Mouse (Mus musculus) heart, postnatal 0 days (tissue): ENCODE measurements around the gene Als2cr12. TPM values are rescaled to one million over a fixed set of nuclear protein-coding genes. Genes with fewer than 3 reads are reported as not detected.
A peak's percentile ranks its signal among the peaks of the same experiment; 100 is the strongest.
"Not testable (repeated sequence)": the region's sequence is repeated elsewhere in the genome, so short reads cannot be mapped to it uniquely, and the experiment has no call there.

ENCODE experiments used
- ATAC-seq: fragments of 200-750 bp; cut with Nextera tagmentation; 2 replicates; pipeline ENCODE4 v1.8.0; 2017; ENCODE audit warnings: low read depth, moderate number of reproducible peaks, moderate library complexity; ENCODE audit not compliant: insufficient read depth
- DNase-seq: peaks from one replicate; pipeline ENCODE4 v3.0.0-alpha.2; 2016; ENCODE audit warnings: low spot score
- H3K27ac ChIP-seq: fragments of 300-500 bp; sonication (generic); 2 replicates; pipeline ENCODE4 v1.5.1; 2014; ENCODE audit warnings: low read depth, mild to moderate bottlenecking
- H3K27me3 ChIP-seq: fragments of 300-500 bp; sonication (generic); 2 replicates; pipeline ENCODE4 v1.6.1; 2014; ENCODE audit warnings: low read length, mixed read lengths; ENCODE audit not compliant: control insufficient read depth, insufficient read depth
- H3K36me3 ChIP-seq: fragments of 300-500 bp; sonication (generic); replicated peaks from 2 replicates; pipeline ENCODE4 v1.6.1; 2014; ENCODE audit warnings: low read length, mixed read lengths; ENCODE audit not compliant: control insufficient read depth, insufficient read depth
- H3K4me1 ChIP-seq: fragments of 300-500 bp; sonication (generic); 2 replicates; pipeline ENCODE4 v1.6.1; 2014; ENCODE audit warnings: antibody characterized with exemption; ENCODE audit not compliant: control insufficient read depth, insufficient read depth
- H3K4me2 ChIP-seq: fragments of 300-500 bp; sonication (generic); 2 replicates; pipeline ENCODE4 v1.6.1; 2014; ENCODE audit warnings: low read depth, mild to moderate bottlenecking, low read length, moderate library complexity
- H3K4me3 ChIP-seq: fragments of 300-500 bp; sonication (generic); 2 replicates; pipeline ENCODE4 v1.5.1; 2014; ENCODE audit warnings: low read depth, low read length
- H3K9ac ChIP-seq: fragments of 300-500 bp; sonication (generic); replicated peaks from 2 replicates; pipeline ENCODE4 v1.6.1; 2014; ENCODE audit warnings: low read depth, low read length, mixed read lengths
- H3K9me3 ChIP-seq: fragments of 300-500 bp; sonication (generic); replicated peaks from 2 replicates; pipeline ENCODE4 v1.6.1; 2016; ENCODE audit warnings: low read length; ENCODE audit not compliant: control insufficient read depth
- CTCF ChIP-seq: IDR thresholded peaks from 2 replicates; pipeline ENCODE4 v1.5.1; 2016; ENCODE audit warnings: antibody characterized with exemption, control low read depth, low read depth
- EP300 ChIP-seq: IDR thresholded peaks from 2 replicates; pipeline ENCODE4 v1.6.1; 2016; ENCODE audit warnings: antibody characterized with exemption, low read depth
- WGBS: fragments of 180-500 bp; shearing (Covaris S2); extraction: QIAGEN DNeasy Blood & Tissue Kit; methylation state at CpG from one replicate; pipeline ENCODE4 v1.1.7; 2014; 5-methylcytosine and 5-hydroxymethylcytosine counted together
- polyA plus RNA-seq: library from polyadenylated mRNA; unstranded; fragments of >200 nt; fragmentation: Nextera tagmentation; extraction: Ambion mirVana; gene quantifications from 2 replicates; pipeline ENCODE4 v1.2.1, GENCODE M21; 2015
- total RNA-seq: library from RNA; depleted of rRNA; stranded (reverse); fragments of >200 nt; gene quantifications from 2 replicates; pipeline ENCODE4 v1.2.3, GENCODE M21; 2014; ENCODE audit warnings: low replicate concordance; rRNA removed

Als2cr12 gene
- total RNA-seq (not detected in 2 replicates), polyA plus RNA-seq (not detected in 2 replicates)

GRCm38 (mm10) chr1:58695810-58696209 is at the start of gene Als2cr12:
Gene Als2cr12, minus strand, starts transcription at chr1:58695989.
- not testable (repeated sequence) for ATAC-seq, H3K36me3 ChIP-seq, H3K9me3 ChIP-seq, H3K27me3 ChIP-seq, H3K9ac ChIP-seq, H3K4me3 ChIP-seq, H3K27ac ChIP-seq, DNase-seq, H3K4me1 ChIP-seq, H3K4me2 ChIP-seq
- 80% methylated on average over 4 of the region's 4 CpGs for WGBS

GRCm38 (mm10) chr1:58744645-58745044 is 48.9 kb upstream of the Als2cr12 start:
- Histone ChIP-seq H3K36me3 (peaks cover 94% of the 10 kb centered on the region), H3K27me3 (no peaks in the 10 kb centered on the region), H3K4me1 (no peaks in the 10 kb centered on the region), H3K4me2 (no peak overlapping the region), H3K9me3 (no peaks in the 10 kb centered on the region), H3K4me3 (no peak overlapping the region), H3K9ac (no peak overlapping the region), H3K27ac (no peak overlapping the region)
- 90% methylated on average over 7 of the region's 7 CpGs for WGBS
- ATAC-seq = no peak
- DNase-seq = no peak
- no peak for TF ChIP-seq CTCF
- TF ChIP-seq EP300 = no peak

GRCm38 (mm10) chr1:58743252-58743651 is 47.5 kb upstream of the Als2cr12 start:
- Histone ChIP-seq H3K9ac (no peak overlapping the region), H3K27ac (peak overlapping the region; percentile 46; the same call in 1 of the 2 replicates), H3K36me3 (peaks cover 93% of the 10 kb centered on the region), H3K4me1 (no peaks in the 10 kb centered on the region), H3K9me3 (no peaks in the 10 kb centered on the region), H3K4me3 (no peak overlapping the region), H3K4me2 (no peak overlapping the region), H3K27me3 (no peaks in the 10 kb centered on the region)
- WGBS = 68% methylated on average over 6 of the region's 6 CpGs
- no peak for TF ChIP-seq CTCF
- TF ChIP-seq EP300 = no peak
- no peak for ATAC-seq
- no peak for DNase-seq

- 54% methylated on average over 5 of the region's 5 CpGs for WGBS
- no peak overlapping the region for H3K4me3 ChIP-seq
- ATAC-seq = no peak
- H3K27me3 ChIP-seq = no peaks in the 10 kb centered on the region
- H3K9me3 ChIP-seq = no peaks in the 10 kb centered on the region
- H3K27ac ChIP-seq = peak overlapping the region; percentile 46; the same call in 1 of the 2 replicates
- no peak for DNase-seq
- no peak overlapping the region for H3K4me2 ChIP-seq
- no peak overlapping the region for H3K9ac ChIP-seq
- H3K36me3 ChIP-seq = peaks cover 90% of the 10 kb centered on the region
- no peaks in the 10 kb centered on the region for H3K4me1 ChIP-seq
- TF ChIP-seq EP300 (no peak), CTCF (no peak)
These were observed 46.8 kb upstream of the Als2cr12 start for GRCm38 (mm10) chr1:58742571-58743021.

- no peaks in the 10 kb centered on the region for H3K4me1 ChIP-seq
- ATAC-seq = no peak
- no peak for TF ChIP-seq EP300
- no peak for TF ChIP-seq CTCF
- H3K9me3 ChIP-seq = no peaks in the 10 kb centered on the region
- peaks cover 93% of the 10 kb centered on the region for H3K36me3 ChIP-seq
- no peaks in the 10 kb centered on the region for H3K27me3 ChIP-seq
- H3K27ac ChIP-seq = no peak overlapping the region
- no peak overlapping the region for H3K9ac ChIP-seq
- H3K4me3 ChIP-seq = no peak overlapping the region
- no peak for DNase-seq
- 78% methylated on average over 7 of the region's 7 CpGs for WGBS
- H3K4me2 ChIP-seq = no peak overlapping the region
These were observed 43.7 kb upstream of the Als2cr12 start for GRCm38 (mm10) chr1:58739529-58739928.

- TF ChIP-seq CTCF = no peak
- ATAC-seq = no peak
- H3K4me3 ChIP-seq = no peak overlapping the region
- no peak overlapping the region for H3K4me2 ChIP-seq
- H3K27ac ChIP-seq = no peak overlapping the region
- DNase-seq = no peak
- H3K36me3 ChIP-seq = peaks cover 85% of the 10 kb centered on the region
- H3K27me3 ChIP-seq = no peaks in the 10 kb centered on the region
- H3K9ac ChIP-seq = no peak overlapping the region
- 93% methylated on average over 22 of the region's 22 CpGs for WGBS
- H3K4me1 ChIP-seq = no peaks in the 10 kb centered on the region
- no peaks in the 10 kb centered on the region for H3K9me3 ChIP-seq
These were observed 41.2 kb upstream of the Als2cr12 start for GRCm38 (mm10) chr1:58736968-58737367.
